Mouse (Mus musculus) myocyte (in vitro differentiated cells): ENCODE data around the gene Dnmbp. TPM values are rescaled to one million over a fixed set of nuclear protein-coding genes. Genes with fewer than 3 reads are reported as not detected.

Experiments used
- H3K27me3 ChIP-seq: one replicate; pipeline ENCODE4 v1.6.1; 2011; ENCODE audit not compliant: control insufficient read depth, insufficient read depth, insufficient read length
- H3K36me3 ChIP-seq: one replicate; pipeline ENCODE4 v1.6.1; 2011; ENCODE audit not compliant: control insufficient read depth, insufficient read depth
- H3K4me2 ChIP-seq: one replicate; pipeline ENCODE4 v1.6.1; 2011; ENCODE audit warnings: low read depth, control low read depth
- H3K4me3 ChIP-seq: one replicate; pipeline ENCODE4 v1.5.1; 2011; ENCODE audit warnings: mild to moderate bottlenecking, control low read depth, moderate library complexity
- H3K79me2 ChIP-seq: one replicate; pipeline ENCODE4 v1.6.1; 2011; ENCODE audit not compliant: control insufficient read depth, insufficient read depth
- H3ac ChIP-seq: one replicate; pipeline ENCODE4 v1.6.1; 2011; ENCODE audit not compliant: control insufficient read depth, insufficient read length
- CEBPB ChIP-seq: IDR thresholded peaks from 2 replicates; pipeline ENCODE4 v1.6.1; 2011; ENCODE audit warnings: mild to moderate bottlenecking, moderate library complexity; ENCODE audit not compliant: poor library complexity, insufficient read depth, severe bottlenecking
- E2F4 ChIP-seq: IDR thresholded peaks from one replicate; pipeline ENCODE4 v1.6.1; 2011; ENCODE audit warnings: mild to moderate bottlenecking, control low read depth, moderate library complexity; ENCODE audit not compliant: insufficient read depth
- MAX ChIP-seq: IDR thresholded peaks from one replicate; pipeline ENCODE4 v1.6.1; 2011; ENCODE audit warnings: low read depth, mild to moderate bottlenecking, control low read depth
- MYOD1 ChIP-seq, 3 experiments: IDR thresholded peaks; one replicate each; pipeline ENCODE4 v1.6.1; 2011; ENCODE audit warnings: control low read depth in 2 of 3, low read depth in 2 of 3, mild to moderate bottlenecking in 2 of 3, moderate library complexity in 1 of 3; ENCODE audit not compliant: insufficient read length in 2 of 3, control insufficient read depth in 1 of 3
- MYOG ChIP-seq, 3 experiments: IDR thresholded peaks; one replicate each; pipeline ENCODE4 v1.6.1; 2011; ENCODE audit warnings: control low read depth in 2 of 3, low read depth in 2 of 3, mild to moderate bottlenecking in 2 of 3; ENCODE audit not compliant: insufficient read length in 2 of 3, control insufficient read depth in 1 of 3, insufficient read depth in 1 of 3
- POLR2A ChIP-seq: IDR thresholded peaks from one replicate; pipeline ENCODE4 v1.6.1; 2011; ENCODE audit warnings: low read depth, mild to moderate bottlenecking, control low read depth, moderate library complexity; ENCODE audit not compliant: insufficient read length
- POLR2AphosphoS2 ChIP-seq: IDR thresholded peaks from one replicate; pipeline ENCODE4 v1.6.1; 2011; ENCODE audit warnings: low read depth, control low read depth; ENCODE audit not compliant: insufficient read length
- REST ChIP-seq: IDR thresholded peaks from one replicate; pipeline ENCODE4 v1.6.1; 2011; ENCODE audit warnings: mild to moderate bottlenecking, control low read depth, moderate library complexity; ENCODE audit not compliant: insufficient read depth, insufficient read length
- SRF ChIP-seq: IDR thresholded peaks from one replicate; pipeline ENCODE4 v1.6.1; 2011; ENCODE audit warnings: low read depth; ENCODE audit not compliant: control insufficient read depth, insufficient read length
- TCF12 ChIP-seq: IDR thresholded peaks from one replicate; pipeline ENCODE4 v1.6.1; 2011; ENCODE audit warnings: mild to moderate bottlenecking, control low read depth; ENCODE audit not compliant: poor library complexity, insufficient read depth, severe bottlenecking
- TCF3 ChIP-seq: IDR thresholded peaks from one replicate; pipeline ENCODE4 v1.6.1; 2011; ENCODE audit warnings: low read depth, control low read depth; ENCODE audit not compliant: insufficient read length
- USF1 ChIP-seq: IDR thresholded peaks from one replicate; pipeline ENCODE4 v1.6.1; 2011; ENCODE audit warnings: low read depth, mild to moderate bottlenecking, control low read depth, moderate library complexity
- polyA plus RNA-seq: library from polyadenylated mRNA; unstranded; fragments of >200 nt; fragmentation: generic; extraction: Trizol; gene quantifications from one replicate; pipeline ENCODE4 v1.2.1, GENCODE M21; 2012; ENCODE audit warnings: missing spikeins

Dnmbp gene
- polyA plus RNA-seq, 1 experiment = 7.8 TPM

GRCm38 (mm10) chr19:43881615-43882014 is 58.4 kb downstream of the Dnmbp start:
- peaks cover 6% of the 10 kb centered on the region for H3K79me2 ChIP-seq
- H3K27me3 ChIP-seq = no peaks in the 10 kb centered on the region
- H3ac ChIP-seq = no peak overlapping the region
- H3K4me3 ChIP-seq = no peak overlapping the region
- H3K36me3 ChIP-seq = no peaks in the 10 kb centered on the region
- H3K4me2 ChIP-seq = no peak overlapping the region
- TF ChIP-seq TCF3 (no peak), POLR2AphosphoS2 (no peak), USF1 (no peak), E2F4 (no peak), POLR2A (no peak), MAX (no peak), TCF12 (no peak), MYOD1 (IDR thresholded peaks at IDR 0.05; ENCODE audit: control insufficient read depth in 1 of 3, insufficient read length in 2 of 3, low read depth in 2 of 3) (no peak), SRF (no peak), CEBPB (no peak), MYOG (IDR thresholded peaks at IDR 0.05; ENCODE audit: control insufficient read depth in 1 of 3, insufficient read depth in 1 of 3, insufficient read length in 2 of 3, low read depth in 2 of 3) (no peak), REST (no peak)

- H3K79me2 ChIP-seq = peaks cover 10% of the 10 kb centered on the region
These were observed 59.6 kb downstream of the Dnmbp start for GRCm38 (mm10) chr19:43880420-43880819.

GRCm38 (mm10) chr19:43879401-43880212 is 60.4 kb downstream of the Dnmbp start:
- Histone ChIP-seq H3K4me3 (peak overlapping the region; percentile 39), H3K36me3 (no peaks in the 10 kb centered on the region), H3K79me2 (peaks cover 10% of the 10 kb centered on the region), H3K27me3 (no peaks in the 10 kb centered on the region), H3K4me2 (peak overlapping the region; percentile 98), H3ac (peak overlapping the region; percentile 2)
- TF ChIP-seq POLR2A (peak; percentile 17), MYOG (IDR thresholded peaks at IDR 0.05; ENCODE audit: control insufficient read depth in 1 of 3, insufficient read depth in 1 of 3, insufficient read length in 2 of 3, low read depth in 2 of 3) (no peak)

More at GRCm38 (mm10) chr19:43880420-43880819, 59.6 kb downstream of the Dnmbp start:
- Histone ChIP-seq H3ac (no peak overlapping the region), H3K4me2 (peak overlapping the region; percentile 98), H3K4me3 (peak overlapping the region; percentile 39), H3K27me3 (no peaks in the 10 kb centered on the region), H3K36me3 (no peaks in the 10 kb centered on the region)
- TF ChIP-seq SRF (no peak), CEBPB (no peak), POLR2A (no peak), E2F4 (no peak), USF1 (no peak), POLR2AphosphoS2 (no peak)

GRCm38 (mm10) chr19:43878111-43879092 is 61.6 kb downstream of the Dnmbp start:
- Histone ChIP-seq H3K4me3 (peak overlapping the region; percentile 39), H3ac (peak overlapping the region; percentile 2), H3K4me2 (peak overlapping the region; percentile 98), H3K36me3 (no peaks in the 10 kb centered on the region), H3K79me2 (peaks cover 10% of the 10 kb centered on the region), H3K27me3 (no peaks in the 10 kb centered on the region)
- TF ChIP-seq MYOD1 (IDR thresholded peaks at IDR 0.05; ENCODE audit: control insufficient read depth in 1 of 3, insufficient read length in 2 of 3, low read depth in 2 of 3) = no peak
- TF ChIP-seq TCF12 = no peak
- TF ChIP-seq REST = no peak
- TF ChIP-seq SRF = no peak

GRCm38 (mm10) chr19:43877364-43877763 is 62.6 kb downstream of the Dnmbp start:
- peaks cover 10% of the 10 kb centered on the region for H3K79me2 ChIP-seq
- no peak overlapping the region for H3ac ChIP-seq
- peak in 2 of 3 experiments; percentile 28 to 59 for TF ChIP-seq MYOD1 (IDR thresholded peaks at IDR 0.05; ENCODE audit: control insufficient read depth in 1 of 3, insufficient read length in 2 of 3, low read depth in 2 of 3)
- peak in 1 of 3 experiments; percentile 36 for TF ChIP-seq MYOG (IDR thresholded peaks at IDR 0.05; ENCODE audit: control insufficient read depth in 1 of 3, insufficient read depth in 1 of 3, insufficient read length in 2 of 3, low read depth in 2 of 3)
- TF ChIP-seq CEBPB = no peak
- no peak overlapping the region for H3K4me2 ChIP-seq
- no peaks in the 10 kb centered on the region for H3K36me3 ChIP-seq
- H3K4me3 ChIP-seq = no peak overlapping the region
- H3K27me3 ChIP-seq = no peaks in the 10 kb centered on the region
